Mouse (Mus musculus) cerebellum, postnatal 14 days (tissue): ENCODE data around the gene Mettl8.
A peak's percentile ranks its signal among the peaks of the same experiment; 100 is the strongest.

ENCODE experiments used
- DNase-seq, 2 experiments: peaks; one replicate each; pipeline ENCODE4 v3.0.0; 2021; ENCODE audit warnings: mixed read lengths in 2 of 2

Gene Mettl8

GRCm38 (mm10) chr2:71055300-71056114 is at the start of gene Mettl8, which contains the start of gene Dcaf17:
Gene Mettl8 (minus strand): TSS chr2:71055583.
Gene Dcaf17 (plus strand): TSS chr2:71055328.
- DNase-seq = peak; percentile 95 to 96

GRCm38 (mm10) chr2:71104696-71105095 is 49.3 kb upstream of the Mettl8 start:
- no peak for DNase-seq

- DNase-seq = no peak
These were observed 47.9 kb upstream of the Mettl8 start for GRCm38 (mm10) chr2:71103292-71103680.

- peak in 1 of 2 experiments; percentile 9 for DNase-seq
These were observed 47.4 kb upstream of the Mettl8 start for GRCm38 (mm10) chr2:71102621-71103291.

- DNase-seq = no peak
These were observed 40.8 kb upstream of the Mettl8 start for GRCm38 (mm10) chr2:71096170-71096569.

- DNase-seq = no peak
These were observed 35.5 kb upstream of the Mettl8 start for GRCm38 (mm10) chr2:71090660-71091445.

- DNase-seq = no peak
These were observed 34.4 kb upstream of the Mettl8 start for GRCm38 (mm10) chr2:71089766-71090165.

GRCm38 (mm10) chr2:71083454-71084193 is 28.2 kb upstream of the Mettl8 start:
- no peak for DNase-seq

GRCm38 (mm10) chr2:71082416-71082815 is 27.0 kb upstream of the Mettl8 start:
- no peak for DNase-seq

- DNase-seq = no peak
These were observed 18.4 kb upstream of the Mettl8 start for GRCm38 (mm10) chr2:71073828-71074227.

GRCm38 (mm10) chr2:71073330-71073729 is 17.9 kb upstream of the Mettl8 start:
- no peak for DNase-seq

- no peak for DNase-seq
These were observed 16.2 kb upstream of the Mettl8 start for GRCm38 (mm10) chr2:71071601-71072000.

GRCm38 (mm10) chr2:71056115-71056835 is 892 bp upstream of the Mettl8 start:
- no peak for DNase-seq

- DNase-seq = peak in 1 of 2 experiments; percentile 21
These were observed 667 bp downstream of the Mettl8 start for GRCm38 (mm10) chr2:71054716-71055115.

GRCm38 (mm10) chr2:71050511-71050910 is 4.9 kb downstream of the Mettl8 start:
- DNase-seq = no peak

GRCm38 (mm10) chr2:71048896-71049295 is 6.5 kb downstream of the Mettl8 start:
- DNase-seq = no peak

GRCm38 (mm10) chr2:71046751-71047320 is 8.5 kb downstream of the Mettl8 start:
- DNase-seq = no peak

- no peak for DNase-seq
These were observed 9.2 kb downstream of the Mettl8 start for GRCm38 (mm10) chr2:71046151-71046550.

GRCm38 (mm10) chr2:71039522-71040121 is 15.8 kb downstream of the Mettl8 start:
- DNase-seq = peak; percentile 92 to 94

GRCm38 (mm10) chr2:71037447-71037846 is 17.9 kb downstream of the Mettl8 start:
- no peak for DNase-seq

- no peak for DNase-seq
These were observed 21.4 kb downstream of the Mettl8 start for GRCm38 (mm10) chr2:71033987-71034386.
